Mouse (Mus musculus) cerebellum, adult 2 months (tissue): ENCODE measurements around the gene Cops8.

Source experiments
- CTCF ChIP-seq: fragments of 200-500 bp; IDR thresholded peaks from 2 replicates; pipeline ENCODE4 v1.5.1; 2011; ENCODE audit warnings: low read depth, mild to moderate bottlenecking, control low read depth, low read length, moderate library complexity, borderline replicate concordance; ENCODE audit not compliant: insufficient read depth
- POLR2A ChIP-seq: fragments of 200-500 bp; IDR thresholded peaks from 2 replicates; pipeline ENCODE4 v1.6.1; 2011; ENCODE audit warnings: low read length, control low read depth, borderline replicate concordance; ENCODE audit not compliant: insufficient read depth

- no peak for TF ChIP-seq CTCF
- TF ChIP-seq POLR2A = no peak
Observed at GRCm38 (mm10) chr1:90652553-90652952, 49.8 kb downstream of the Cops8 start.
